Mouse (Mus musculus) myocyte (in vitro differentiated cells): ENCODE data around the gene Fn1. TPM values are rescaled to one million over a fixed set of nuclear protein-coding genes. Genes with fewer than 3 reads are reported as not detected.

Experiments
- H3K27me3 ChIP-seq: one replicate; pipeline ENCODE4 v1.6.1; 2011; ENCODE audit not compliant: control insufficient read depth, insufficient read depth, insufficient read length
- H3K36me3 ChIP-seq: one replicate; pipeline ENCODE4 v1.6.1; 2011; ENCODE audit not compliant: control insufficient read depth, insufficient read depth
- H3K4me2 ChIP-seq: one replicate; pipeline ENCODE4 v1.6.1; 2011; ENCODE audit warnings: low read depth, control low read depth
- H3K4me3 ChIP-seq: one replicate; pipeline ENCODE4 v1.5.1; 2011; ENCODE audit warnings: mild to moderate bottlenecking, control low read depth, moderate library complexity
- H3K79me2 ChIP-seq: one replicate; pipeline ENCODE4 v1.6.1; 2011; ENCODE audit not compliant: control insufficient read depth, insufficient read depth
- H3ac ChIP-seq: one replicate; pipeline ENCODE4 v1.6.1; 2011; ENCODE audit not compliant: control insufficient read depth, insufficient read length
- CEBPB ChIP-seq: IDR thresholded peaks from 2 replicates; pipeline ENCODE4 v1.6.1; 2011; ENCODE audit warnings: mild to moderate bottlenecking, moderate library complexity; ENCODE audit not compliant: poor library complexity, insufficient read depth, severe bottlenecking
- E2F4 ChIP-seq: IDR thresholded peaks from one replicate; pipeline ENCODE4 v1.6.1; 2011; ENCODE audit warnings: mild to moderate bottlenecking, control low read depth, moderate library complexity; ENCODE audit not compliant: insufficient read depth
- MAX ChIP-seq: IDR thresholded peaks from one replicate; pipeline ENCODE4 v1.6.1; 2011; ENCODE audit warnings: low read depth, mild to moderate bottlenecking, control low read depth
- MYOD1 ChIP-seq, 3 experiments: IDR thresholded peaks; one replicate each; pipeline ENCODE4 v1.6.1; 2011; ENCODE audit warnings: control low read depth in 2 of 3, low read depth in 2 of 3, mild to moderate bottlenecking in 2 of 3, moderate library complexity in 1 of 3; ENCODE audit not compliant: insufficient read length in 2 of 3, control insufficient read depth in 1 of 3
- MYOG ChIP-seq, 3 experiments: IDR thresholded peaks; one replicate each; pipeline ENCODE4 v1.6.1; 2011; ENCODE audit warnings: control low read depth in 2 of 3, low read depth in 2 of 3, mild to moderate bottlenecking in 2 of 3; ENCODE audit not compliant: insufficient read length in 2 of 3, control insufficient read depth in 1 of 3, insufficient read depth in 1 of 3
- POLR2A ChIP-seq: IDR thresholded peaks from one replicate; pipeline ENCODE4 v1.6.1; 2011; ENCODE audit warnings: low read depth, mild to moderate bottlenecking, control low read depth, moderate library complexity; ENCODE audit not compliant: insufficient read length
- POLR2AphosphoS2 ChIP-seq: IDR thresholded peaks from one replicate; pipeline ENCODE4 v1.6.1; 2011; ENCODE audit warnings: low read depth, control low read depth; ENCODE audit not compliant: insufficient read length
- REST ChIP-seq: IDR thresholded peaks from one replicate; pipeline ENCODE4 v1.6.1; 2011; ENCODE audit warnings: mild to moderate bottlenecking, control low read depth, moderate library complexity; ENCODE audit not compliant: insufficient read depth, insufficient read length
- SRF ChIP-seq: IDR thresholded peaks from one replicate; pipeline ENCODE4 v1.6.1; 2011; ENCODE audit warnings: low read depth; ENCODE audit not compliant: control insufficient read depth, insufficient read length
- TCF12 ChIP-seq: IDR thresholded peaks from one replicate; pipeline ENCODE4 v1.6.1; 2011; ENCODE audit warnings: mild to moderate bottlenecking, control low read depth; ENCODE audit not compliant: poor library complexity, insufficient read depth, severe bottlenecking
- TCF3 ChIP-seq: IDR thresholded peaks from one replicate; pipeline ENCODE4 v1.6.1; 2011; ENCODE audit warnings: low read depth, control low read depth; ENCODE audit not compliant: insufficient read length
- USF1 ChIP-seq: IDR thresholded peaks from one replicate; pipeline ENCODE4 v1.6.1; 2011; ENCODE audit warnings: low read depth, mild to moderate bottlenecking, control low read depth, moderate library complexity
- polyA plus RNA-seq: library from polyadenylated mRNA; unstranded; fragments of >200 nt; fragmentation: generic; extraction: Trizol; gene quantifications from one replicate; pipeline ENCODE4 v1.2.1, GENCODE M21; 2012; ENCODE audit warnings: missing spikeins

Fn1 gene
- polyA plus RNA-seq, 1 experiment: 1,265 TPM

GRCm38 (mm10) chr1:71567884-71568605, 85.0 kb downstream of the Fn1 start:
- no peak overlapping the region for H3ac ChIP-seq
- H3K4me2 ChIP-seq: no peak overlapping the region
- H3K36me3 ChIP-seq: peaks cover 76% of the 10 kb centered on the region
- peaks cover 3% of the 10 kb centered on the region for H3K79me2 ChIP-seq
- H3K4me3 ChIP-seq: no peak overlapping the region
- no peaks in the 10 kb centered on the region for H3K27me3 ChIP-seq
- TF ChIP-seq TCF12: no peak
- no peak for TF ChIP-seq MYOD1 (IDR thresholded peaks at IDR 0.05; ENCODE audit: control insufficient read depth in 1 of 3, insufficient read length in 2 of 3, low read depth in 2 of 3)
- TF ChIP-seq SRF: no peak
- TF ChIP-seq USF1: no peak
- TF ChIP-seq MYOG (IDR thresholded peaks at IDR 0.05; ENCODE audit: control insufficient read depth in 1 of 3, insufficient read depth in 1 of 3, insufficient read length in 2 of 3, low read depth in 2 of 3): no peak
- no peak for TF ChIP-seq REST
- no peak for TF ChIP-seq E2F4
- no peak for TF ChIP-seq CEBPB

GRCm38 (mm10) chr1:71564291-71564690, 88.7 kb downstream of the Fn1 start:
- Histone ChIP-seq H3ac (no peak overlapping the region), H3K4me3 (no peak overlapping the region), H3K79me2 (peaks cover 24% of the 10 kb centered on the region), H3K27me3 (no peaks in the 10 kb centered on the region), H3K4me2 (no peak overlapping the region), H3K36me3 (peaks cover 64% of the 10 kb centered on the region)
- TF ChIP-seq CEBPB (no peak), TCF12 (no peak), USF1 (no peak), TCF3 (no peak), MYOD1 (IDR thresholded peaks at IDR 0.05; ENCODE audit: control insufficient read depth in 1 of 3, insufficient read length in 2 of 3, low read depth in 2 of 3) (no peak), MAX (no peak), MYOG (IDR thresholded peaks at IDR 0.05; ENCODE audit: control insufficient read depth in 1 of 3, insufficient read depth in 1 of 3, insufficient read length in 2 of 3, low read depth in 2 of 3) (no peak), REST (no peak), SRF (no peak), E2F4 (no peak), POLR2A (no peak), POLR2AphosphoS2 (no peak)

- peaks cover 50% of the 10 kb centered on the region for H3K36me3 ChIP-seq
- no peaks in the 10 kb centered on the region for H3K27me3 ChIP-seq
- H3ac ChIP-seq: no peak overlapping the region
- no peak overlapping the region for H3K4me3 ChIP-seq
- no peak for TF ChIP-seq TCF3
- no peak for TF ChIP-seq TCF12
- TF ChIP-seq USF1: no peak
- TF ChIP-seq POLR2A: no peak
- TF ChIP-seq MYOG (IDR thresholded peaks at IDR 0.05; ENCODE audit: control insufficient read depth in 1 of 3, insufficient read depth in 1 of 3, insufficient read length in 2 of 3, low read depth in 2 of 3): no peak
- no peak for TF ChIP-seq REST
- no peak for TF ChIP-seq SRF
- no peak for TF ChIP-seq E2F4
- no peak for TF ChIP-seq MAX
- TF ChIP-seq CEBPB: no peak
- no peak for TF ChIP-seq MYOD1 (IDR thresholded peaks at IDR 0.05; ENCODE audit: control insufficient read depth in 1 of 3, insufficient read length in 2 of 3, low read depth in 2 of 3)
- TF ChIP-seq POLR2AphosphoS2: no peak
- no peak overlapping the region for H3K4me2 ChIP-seq
- peaks cover 46% of the 10 kb centered on the region for H3K79me2 ChIP-seq
These were observed 92.4 kb downstream of the Fn1 start for GRCm38 (mm10) chr1:71560626-71561025.

GRCm38 (mm10) chr1:71556688-71557612, 96.0 kb downstream of the Fn1 start, which contains the start of gene Atic:
Atic (plus strand) TSS chr1:71557150.
- H3K27me3 ChIP-seq: no peaks in the 10 kb centered on the region
- H3K79me2 ChIP-seq: peaks cover 41% of the 10 kb centered on the region
- TF ChIP-seq CEBPB: no peak
- no peak for TF ChIP-seq SRF
- TF ChIP-seq MYOD1 (IDR thresholded peaks at IDR 0.05; ENCODE audit: control insufficient read depth in 1 of 3, insufficient read length in 2 of 3, low read depth in 2 of 3): no peak
- no peak for TF ChIP-seq MAX
- no peak for TF ChIP-seq TCF12
- peak; percentile 29 for TF ChIP-seq E2F4
- TF ChIP-seq MYOG (IDR thresholded peaks at IDR 0.05; ENCODE audit: control insufficient read depth in 1 of 3, insufficient read depth in 1 of 3, insufficient read length in 2 of 3, low read depth in 2 of 3): peak in 1 of 3 experiments; percentile 22
- TF ChIP-seq REST: peak; percentile 63
- peak; percentile 92 for TF ChIP-seq USF1
- TF ChIP-seq TCF3: no peak
- TF ChIP-seq POLR2AphosphoS2: peak; percentile 98
- TF ChIP-seq POLR2A: peak; percentile 99
- peak within 1 kb of the TSS; percentile 76 for H3K4me3 ChIP-seq
- H3K4me2 ChIP-seq: peak within 1 kb of the TSS; percentile 95
- peak within 1 kb of the TSS; percentile 40 for H3ac ChIP-seq
- peaks cover 20% of the 10 kb centered on the region for H3K36me3 ChIP-seq
